Mouse (Mus musculus) retina, postnatal 1 day (tissue): ENCODE results near the gene Foxi3.

Experiments
- DNase-seq: peaks from one replicate; pipeline ENCODE4 v3.0.0-alpha.2; 2012

The Foxi3 gene

DNA sequence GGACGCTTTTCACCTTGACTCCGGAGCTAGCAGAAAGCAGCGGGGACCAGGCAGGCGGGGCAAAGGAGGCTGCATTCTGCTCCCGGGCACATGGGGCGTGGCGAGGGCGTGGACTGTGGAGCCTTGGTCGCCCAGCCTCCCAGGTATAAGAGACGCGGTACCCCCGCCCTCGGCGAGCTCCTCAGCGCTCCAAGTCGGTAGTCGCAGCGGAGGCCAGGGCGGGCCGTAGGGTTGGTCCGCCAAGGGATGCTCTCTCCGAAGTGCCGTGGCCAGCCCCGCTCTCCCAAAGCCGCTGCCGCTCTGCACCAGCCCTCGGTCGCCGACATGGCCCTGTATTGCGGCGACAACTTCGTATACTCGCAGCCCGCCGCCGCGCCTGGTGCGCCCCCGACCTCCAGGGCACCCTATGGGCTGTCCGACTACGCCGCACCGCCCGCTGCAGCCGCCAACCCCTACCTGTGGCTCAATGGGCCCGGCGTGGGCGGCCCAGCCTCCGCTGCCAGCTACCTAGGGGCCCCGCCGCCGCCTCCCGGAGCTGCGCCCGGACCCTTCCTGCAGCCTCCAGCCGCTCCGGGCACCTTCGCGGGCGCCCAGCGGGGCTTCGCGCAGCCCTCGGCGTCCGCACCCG is at the start of gene Foxi3:
TSS of gene Foxi3 (plus strand) at position 247 of the 628 bp plus-strand sequence.
- peak; percentile 88 for DNase-seq

DNA sequence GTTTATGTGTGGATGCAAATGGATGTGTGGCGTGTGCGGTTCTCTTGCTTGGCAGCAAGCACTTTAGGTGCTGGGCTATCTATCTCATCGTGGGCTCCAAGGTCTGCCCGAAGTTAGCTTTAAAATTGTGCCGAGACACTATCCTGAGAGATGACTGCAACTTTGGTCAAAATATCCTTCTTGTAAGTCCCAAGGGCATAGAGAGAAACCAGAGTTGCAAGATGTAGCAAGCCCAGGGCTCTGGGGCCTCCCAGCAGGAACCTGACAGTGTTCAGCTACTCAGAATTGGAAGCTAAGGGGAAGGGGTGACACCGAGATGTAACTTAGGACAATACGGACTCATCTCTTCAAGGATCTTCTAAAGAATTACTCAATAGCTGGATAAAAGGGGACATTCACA is 46.8 kb upstream of the Foxi3 start:
- DNase-seq: no peak

DNA sequence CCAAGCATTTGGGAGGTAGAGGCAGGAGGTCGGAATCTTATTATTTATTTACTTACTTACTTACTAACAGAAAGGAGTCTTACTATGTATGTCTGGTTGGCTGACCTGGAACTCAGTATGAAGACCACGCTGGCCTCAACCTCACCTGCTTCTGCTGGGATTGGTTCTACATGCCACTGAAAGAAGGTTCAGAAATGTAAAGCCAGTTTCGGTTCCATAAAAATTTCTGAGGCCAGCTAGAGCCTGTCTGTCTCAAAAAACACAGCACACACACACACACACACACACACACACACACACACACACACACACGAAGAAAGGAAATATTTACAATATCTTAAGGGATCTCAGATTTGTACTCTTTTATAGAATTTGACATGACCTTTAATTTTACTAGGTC is 46.0 kb upstream of the Foxi3 start:
- DNase-seq: no peak

DNA sequence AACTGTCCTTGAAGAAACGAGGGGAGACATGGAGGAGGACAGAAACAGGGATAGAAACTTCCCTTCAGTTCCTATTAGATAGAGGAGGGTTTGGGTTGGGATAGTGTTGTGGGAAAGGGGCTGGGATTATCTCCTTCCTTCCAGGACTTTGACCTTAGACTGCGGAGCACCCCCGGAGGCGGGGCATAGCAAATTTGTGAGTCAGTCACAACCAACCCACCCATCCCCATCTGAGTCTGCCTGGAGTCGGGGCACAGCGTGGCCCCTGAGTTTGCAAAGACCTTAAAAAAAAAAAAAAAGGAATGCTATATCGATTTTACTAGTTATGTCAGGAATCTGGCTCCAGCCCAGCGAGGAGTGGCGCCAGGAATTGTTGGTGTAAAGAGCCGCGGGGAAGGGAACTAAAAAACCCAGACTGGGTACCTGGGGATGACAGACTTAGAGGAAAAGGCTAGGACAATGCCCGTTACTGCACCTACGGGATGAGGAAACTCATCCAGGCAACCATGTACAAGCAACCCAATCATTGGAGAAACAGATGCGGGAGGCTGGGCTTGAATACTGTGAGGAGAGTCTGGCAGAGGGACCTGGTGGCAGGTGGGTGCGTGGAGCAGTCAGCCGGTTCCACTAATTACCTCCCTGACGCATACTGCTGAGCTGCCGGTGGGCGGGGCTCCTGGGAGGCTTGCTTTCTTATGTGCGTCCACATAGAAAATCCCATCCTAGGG is 44.5 kb upstream of the Foxi3 start:
- peak; percentile 34 for DNase-seq

DNA sequence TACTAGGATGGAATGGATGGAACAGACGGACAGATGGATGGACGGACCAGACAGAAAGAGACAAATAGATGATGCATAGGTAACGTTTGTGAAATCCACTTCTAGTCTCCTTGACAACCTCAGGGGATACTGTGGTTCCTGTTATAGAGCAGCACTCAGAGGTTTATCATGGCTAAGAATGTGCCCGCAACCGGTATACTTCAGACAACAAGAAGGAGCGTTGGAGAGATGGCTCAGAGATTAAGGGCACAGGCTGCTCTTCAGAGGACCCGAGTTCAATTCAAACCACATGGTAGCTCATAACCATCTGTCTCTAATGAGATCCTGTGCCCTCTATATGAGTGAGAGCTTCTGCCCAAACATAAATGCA is 44.0 kb upstream of the Foxi3 start:
- DNase-seq: no peak

DNA sequence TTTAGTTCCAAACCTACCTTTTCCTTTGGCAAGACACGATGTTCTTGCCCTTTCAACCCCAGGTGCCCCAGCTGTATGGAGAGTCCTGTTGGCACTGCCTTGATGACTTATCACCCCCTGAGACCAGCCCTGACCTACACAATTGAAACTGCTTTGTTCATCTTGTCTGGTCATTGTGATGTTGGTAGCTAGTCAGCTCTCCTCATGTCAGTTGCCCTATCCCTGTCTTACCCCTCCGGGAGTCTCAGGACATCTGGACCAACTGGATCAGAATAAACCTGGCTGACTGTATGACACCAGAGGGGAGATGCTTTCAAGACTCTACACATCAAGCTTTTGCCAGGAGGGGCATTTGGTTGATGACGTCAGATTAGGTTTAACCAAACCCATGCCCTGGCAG is 37.5 kb upstream of the Foxi3 start, which contains the start of gene Tex37:
TSS of gene Tex37 (minus strand) at position 101 of the 400 bp plus-strand sequence.
- no peak for DNase-seq

DNA sequence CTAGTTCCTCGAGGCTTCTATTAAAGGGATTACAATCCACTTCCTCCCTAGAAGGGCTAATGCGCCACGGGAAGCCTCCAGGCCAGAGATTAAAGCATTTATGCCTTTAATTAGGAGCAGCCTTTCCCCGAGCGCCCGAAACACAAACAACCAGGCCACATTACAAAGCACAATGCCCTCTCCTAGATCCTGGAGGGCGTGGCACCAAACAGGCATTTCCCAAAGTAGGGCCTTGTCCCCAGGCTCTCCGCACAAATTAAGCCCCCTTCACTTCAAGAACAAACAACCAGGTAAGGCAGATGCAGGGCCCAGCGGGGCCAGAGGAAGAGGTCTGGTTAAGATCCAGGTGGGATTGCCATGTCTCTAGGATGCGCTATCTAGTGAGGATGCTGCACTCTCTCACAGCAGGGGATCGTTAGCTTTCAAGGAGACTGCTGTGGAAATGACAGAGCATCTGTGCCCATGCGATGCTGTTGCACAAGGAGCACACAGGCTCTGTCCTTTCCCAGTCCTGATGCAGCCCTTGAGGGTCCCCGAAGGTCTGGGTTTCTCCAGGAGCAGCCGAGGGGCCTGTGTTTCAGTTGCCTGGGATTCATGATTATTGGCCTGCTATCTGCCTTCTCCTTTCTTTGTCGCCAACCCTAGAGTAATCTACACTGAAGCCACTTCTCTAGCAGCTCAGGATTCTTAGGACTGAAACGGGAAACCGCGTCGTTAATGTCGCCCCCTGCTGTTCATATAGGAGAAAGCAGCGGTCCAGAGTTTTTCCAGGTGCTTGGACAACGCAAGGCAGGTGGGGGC is 34.9 kb upstream of the Foxi3 start:
- DNase-seq: peak; percentile 88

DNA sequence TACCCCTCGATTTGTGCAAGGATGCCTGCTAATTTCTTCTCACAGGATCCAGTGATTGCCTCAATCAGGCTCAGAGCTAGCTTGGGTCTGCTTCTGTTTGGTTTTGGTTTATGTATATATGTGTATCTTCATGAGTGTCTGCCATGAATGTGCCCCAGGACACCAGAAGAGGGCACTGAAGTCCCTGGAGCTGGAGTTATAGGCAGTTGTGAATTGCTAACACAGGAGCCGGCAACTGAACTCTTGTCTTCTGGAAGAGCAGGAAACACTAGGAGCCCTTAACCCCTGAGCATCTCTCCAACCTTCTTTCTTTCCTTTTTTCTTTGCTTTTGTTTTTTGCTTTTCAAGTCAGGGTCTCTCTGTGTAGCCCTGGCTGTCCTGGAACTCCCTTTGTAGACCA is 24.5 kb upstream of the Foxi3 start:
- DNase-seq: no peak

DNA sequence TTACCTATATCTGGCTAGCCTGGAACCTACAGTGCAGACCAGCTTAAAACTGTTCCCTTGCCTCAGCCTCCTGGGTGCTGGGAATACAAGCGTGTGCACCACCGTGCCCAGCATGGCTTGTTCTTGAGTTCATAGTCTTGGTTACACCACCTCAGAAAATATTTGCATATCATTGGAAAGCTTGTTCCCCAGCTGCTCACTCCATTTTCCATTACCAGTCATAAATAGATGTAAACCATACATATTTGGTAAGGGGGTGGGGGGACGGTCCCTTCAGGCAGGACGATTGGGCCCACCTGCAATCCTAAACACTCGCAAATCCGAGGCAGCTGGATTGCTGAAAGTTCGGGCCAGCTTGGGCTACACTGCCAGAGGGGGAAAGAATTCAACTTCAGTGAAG is 3.1 kb upstream of the Foxi3 start:
- DNase-seq: no peak

DNA sequence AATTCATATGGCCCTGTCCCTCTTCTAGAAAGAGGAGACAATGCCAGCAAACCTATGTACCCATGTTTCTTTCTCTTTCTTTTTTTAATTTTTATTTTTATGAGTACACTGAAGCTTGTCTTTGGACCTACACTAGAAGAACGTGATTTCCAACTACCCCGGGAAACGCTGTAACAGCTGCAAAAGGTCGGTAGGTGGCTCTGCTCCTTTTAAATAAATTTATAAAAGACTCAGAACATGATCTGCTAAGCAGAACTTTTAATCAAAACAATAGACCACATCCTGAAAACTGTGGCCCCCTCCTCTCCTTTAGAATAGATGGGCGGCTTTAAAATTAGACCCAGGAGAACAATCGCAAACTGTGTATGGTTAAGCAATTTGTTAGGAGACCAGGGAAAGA is 2.3 kb upstream of the Foxi3 start:
- peak; percentile 66 for DNase-seq

DNA sequence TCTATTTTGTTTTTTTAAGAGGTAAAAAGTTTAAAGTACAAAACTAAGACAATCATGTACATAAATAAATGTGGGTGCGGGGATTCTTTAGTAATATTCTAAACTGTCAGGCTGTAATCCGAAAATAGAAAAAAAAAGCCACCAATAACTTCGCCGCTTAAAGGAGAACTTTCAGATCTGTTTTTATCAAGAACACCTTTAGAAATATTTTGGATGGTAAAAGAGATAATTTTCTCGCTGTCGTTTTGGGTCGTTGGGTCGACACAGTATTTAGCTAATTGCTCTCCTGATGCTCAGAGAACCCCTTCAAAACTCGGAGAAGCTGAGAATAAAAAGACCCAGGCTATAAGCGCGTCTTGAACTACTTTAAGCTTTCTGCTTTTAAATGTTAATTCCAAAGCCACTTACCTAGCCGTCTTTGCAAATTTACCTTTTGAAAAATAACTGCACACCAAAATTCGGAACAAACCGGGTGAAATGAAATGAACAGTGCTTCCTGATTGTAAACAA is 985 bp upstream of the Foxi3 start:
- DNase-seq: no peak

DNA sequence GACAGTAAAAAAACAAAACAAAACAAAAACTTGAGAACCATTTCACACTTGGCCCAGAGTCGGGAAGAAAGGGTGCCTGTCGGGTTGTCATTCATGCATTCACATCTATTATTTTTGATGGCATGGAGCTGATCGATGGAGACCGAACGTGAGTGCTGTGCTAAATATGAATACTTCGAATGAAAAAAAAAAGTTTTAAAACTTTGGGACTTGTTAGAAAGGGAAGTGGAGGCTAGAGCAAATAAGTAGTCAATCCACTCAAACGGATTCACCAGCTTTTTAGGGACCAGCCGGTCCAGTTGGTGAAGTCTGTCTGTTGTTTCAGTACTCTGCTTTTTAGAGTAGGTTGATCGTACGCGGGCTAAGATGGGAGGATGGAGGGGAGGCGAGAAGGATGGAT is 490 bp upstream of the Foxi3 start:
- DNase-seq: no peak

DNA sequence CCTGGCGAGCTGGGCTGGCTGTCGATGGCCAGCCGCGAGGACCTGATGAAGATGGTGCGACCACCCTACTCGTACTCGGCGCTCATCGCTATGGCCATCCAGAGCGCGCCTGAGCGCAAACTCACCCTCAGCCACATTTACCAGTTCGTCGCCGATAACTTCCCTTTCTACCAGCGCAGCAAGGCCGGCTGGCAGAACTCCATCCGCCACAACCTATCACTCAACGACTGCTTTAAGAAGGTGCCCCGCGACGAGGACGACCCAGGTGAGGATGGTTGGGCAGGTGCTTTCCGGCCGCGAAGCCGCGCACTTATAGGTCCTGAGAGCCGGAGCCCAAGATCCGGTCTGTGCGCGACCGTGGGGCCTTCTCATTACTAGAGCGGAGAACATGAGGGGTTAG is 605 bp downstream of the Foxi3 start:
- DNase-seq: peak; percentile 49

DNA sequence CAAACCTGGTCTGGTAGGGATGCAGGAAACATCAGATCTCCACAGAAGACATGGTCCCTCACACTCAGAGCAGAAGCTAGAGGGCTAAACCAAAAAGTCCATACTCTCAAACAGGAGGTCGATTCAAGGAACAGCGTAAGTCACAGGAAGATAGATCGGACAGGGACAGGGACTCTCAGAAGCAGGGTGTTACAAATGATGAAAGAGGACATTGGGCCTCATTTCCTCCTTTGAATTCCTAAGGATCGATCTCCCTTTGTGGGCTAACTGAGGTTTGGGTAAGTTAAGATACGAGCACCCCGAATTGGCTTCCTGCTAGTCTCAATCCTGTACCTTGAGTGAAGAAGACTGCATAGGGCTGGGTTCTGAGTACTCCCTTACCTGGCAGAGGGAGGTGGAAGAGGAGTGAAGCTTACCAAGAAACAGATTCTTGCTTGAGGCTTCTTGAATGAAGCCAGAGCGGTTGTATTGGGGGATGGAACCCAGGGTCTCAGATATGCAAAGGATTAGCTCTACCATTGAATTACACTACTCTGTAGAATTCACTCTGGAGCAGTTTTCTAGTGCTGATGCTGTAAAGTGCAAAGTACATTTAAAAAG is 1.1 kb downstream of the Foxi3 start:
- DNase-seq: no peak

DNA sequence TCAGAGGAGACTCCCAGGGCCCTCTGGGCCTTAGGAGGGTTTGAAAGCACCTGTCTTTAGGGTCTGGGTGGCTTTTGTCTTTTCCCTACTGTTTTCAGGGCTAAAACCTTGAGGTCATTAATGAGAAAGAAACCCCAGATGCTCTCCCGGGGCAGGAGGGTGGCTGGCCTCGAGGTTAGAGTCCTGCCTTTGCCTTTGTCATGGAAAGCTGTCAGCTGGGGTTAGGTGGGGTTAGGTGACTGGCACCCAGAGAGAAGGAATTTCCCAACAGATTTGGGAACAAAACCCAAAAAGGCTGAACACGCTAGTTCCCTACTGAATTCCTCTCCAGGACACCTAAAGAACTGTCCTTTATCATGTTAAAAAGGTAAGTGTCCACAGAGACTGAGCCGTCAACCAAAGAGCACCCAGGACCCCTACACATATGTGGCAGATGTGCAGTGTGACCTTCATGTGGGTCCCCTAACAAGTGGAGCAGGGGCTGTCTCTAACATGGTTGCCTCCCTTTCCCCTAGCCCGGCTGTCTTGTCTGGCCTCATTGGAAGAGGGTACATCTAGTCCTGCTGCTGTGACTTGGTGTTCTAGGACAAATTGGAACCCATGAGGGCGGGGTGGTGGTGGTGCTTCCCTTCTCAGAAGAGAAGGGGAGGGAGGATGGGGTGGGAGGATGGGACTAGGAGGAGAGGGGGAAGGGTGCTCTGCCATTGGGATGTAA is 7.9 kb downstream of the Foxi3 start:
- no peak for DNase-seq

DNA sequence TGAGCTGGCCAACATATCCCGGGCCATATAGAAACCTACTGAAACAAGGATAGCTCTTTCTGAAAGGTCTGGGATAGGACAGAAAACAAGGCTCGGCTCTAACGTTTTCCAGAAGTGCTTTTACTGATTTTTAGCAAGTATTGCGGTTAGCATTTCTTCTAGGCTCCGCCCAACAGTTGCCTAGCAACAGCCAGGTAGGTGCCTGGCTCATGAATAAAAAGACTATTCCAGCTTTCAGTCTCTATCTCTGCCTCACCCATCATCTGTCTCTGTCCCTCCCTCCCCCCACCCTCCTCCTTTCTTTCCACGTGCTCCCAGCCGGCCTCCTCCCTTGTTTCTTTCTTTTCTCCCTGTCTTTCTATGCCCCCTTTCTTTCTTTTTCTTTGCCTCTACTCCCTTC is 9.4 kb downstream of the Foxi3 start:
- DNase-seq: no peak

DNA sequence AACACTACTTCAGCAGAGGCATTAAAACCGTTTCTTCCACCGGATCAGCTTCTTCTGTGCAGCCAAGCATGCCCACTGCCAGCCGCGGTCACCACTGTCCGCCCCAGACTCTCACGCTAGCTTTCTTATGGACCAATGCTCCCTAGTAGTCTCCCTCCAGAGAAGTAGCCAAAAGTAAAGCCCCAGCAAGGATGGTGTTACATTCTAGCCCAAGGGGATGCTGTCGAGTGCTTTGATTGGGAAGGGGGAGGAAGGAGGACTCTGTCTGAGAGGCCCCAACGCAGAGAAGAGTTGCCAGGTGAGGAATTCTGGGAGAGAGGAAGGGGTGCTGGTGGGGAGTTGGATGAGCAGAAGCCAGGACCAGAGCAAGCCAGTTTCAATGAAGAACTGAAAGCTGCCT is 11.1 kb downstream of the Foxi3 start:
- peak; percentile 69 for DNase-seq

DNA sequence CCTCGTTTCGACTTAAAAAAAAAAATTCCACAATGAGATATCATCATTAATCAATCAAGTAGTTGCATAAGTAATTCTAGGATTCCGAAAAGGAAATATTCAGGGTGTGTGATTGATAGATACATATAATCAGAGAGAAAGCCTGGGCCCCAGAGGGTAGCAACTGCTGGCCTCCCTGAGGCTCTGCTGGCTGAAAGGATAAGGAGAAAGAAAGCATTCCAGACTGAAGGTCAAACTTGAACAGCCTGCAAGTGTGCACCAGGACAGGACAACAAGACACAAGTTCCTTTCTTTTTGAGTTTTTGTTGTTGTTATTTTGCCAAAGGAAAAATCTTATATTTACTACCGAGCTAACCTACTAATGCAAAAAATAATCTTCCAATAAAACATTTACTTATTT is 12.0 kb downstream of the Foxi3 start:
- no peak for DNase-seq

DNA sequence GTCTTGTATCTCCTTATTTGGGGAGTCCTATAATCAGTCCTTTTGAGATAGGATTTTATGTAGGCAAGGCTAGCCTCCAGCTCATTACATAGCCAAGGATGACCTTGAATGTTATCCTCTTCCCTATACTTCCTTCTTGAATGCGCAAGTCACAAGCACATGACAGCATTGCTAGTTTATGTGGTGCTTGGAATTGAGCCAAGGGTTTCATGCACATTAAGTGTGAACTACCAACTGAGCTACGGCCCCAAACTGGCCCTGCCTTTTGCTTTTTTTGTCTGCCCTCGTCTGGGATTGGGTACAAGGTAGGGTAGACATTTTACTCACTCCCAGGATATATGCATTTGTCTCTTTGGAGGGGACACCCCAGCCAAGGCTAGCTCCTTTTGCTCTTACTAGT is 16.7 kb downstream of the Foxi3 start:
- no peak for DNase-seq

DNA sequence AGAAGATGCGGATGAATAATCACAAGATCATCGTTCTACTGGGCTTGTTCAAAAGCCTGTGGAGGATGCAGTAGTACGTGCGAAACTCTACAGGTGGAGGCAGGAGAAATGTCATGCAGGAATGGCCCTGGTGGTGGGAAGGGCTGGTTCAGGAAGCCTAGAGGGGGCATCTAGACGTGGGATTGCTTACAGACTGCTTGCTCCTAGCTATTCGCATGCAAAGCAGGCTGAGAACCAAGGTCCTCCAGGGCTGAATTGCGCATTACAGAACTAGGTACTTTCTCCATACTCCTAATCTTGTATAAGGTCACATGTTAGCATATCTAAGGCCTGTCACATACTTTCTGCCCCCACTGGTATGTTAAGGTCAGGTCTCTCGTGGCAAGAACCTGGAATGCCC is 24.7 kb downstream of the Foxi3 start:
- DNase-seq: no peak

DNA sequence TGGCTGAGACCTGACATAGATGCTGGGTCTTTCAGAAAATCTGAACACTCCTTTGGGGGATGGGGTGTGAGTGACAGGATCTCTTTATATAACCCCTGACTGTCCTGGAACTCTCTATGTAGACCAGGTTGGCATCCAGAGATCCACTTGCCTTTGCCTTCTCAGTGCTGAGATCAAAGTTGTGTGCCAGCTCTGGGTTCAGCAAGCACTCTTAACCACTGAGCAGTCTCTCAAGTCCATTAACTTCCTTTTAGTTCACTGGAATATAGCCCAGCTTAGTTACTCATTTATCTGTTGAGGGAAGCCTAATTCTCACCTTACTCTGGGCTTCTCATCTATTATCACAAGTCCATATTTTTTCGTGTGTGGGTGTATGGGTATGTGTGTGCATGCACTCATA is 26.1 kb downstream of the Foxi3 start:
- no peak for DNase-seq

DNA sequence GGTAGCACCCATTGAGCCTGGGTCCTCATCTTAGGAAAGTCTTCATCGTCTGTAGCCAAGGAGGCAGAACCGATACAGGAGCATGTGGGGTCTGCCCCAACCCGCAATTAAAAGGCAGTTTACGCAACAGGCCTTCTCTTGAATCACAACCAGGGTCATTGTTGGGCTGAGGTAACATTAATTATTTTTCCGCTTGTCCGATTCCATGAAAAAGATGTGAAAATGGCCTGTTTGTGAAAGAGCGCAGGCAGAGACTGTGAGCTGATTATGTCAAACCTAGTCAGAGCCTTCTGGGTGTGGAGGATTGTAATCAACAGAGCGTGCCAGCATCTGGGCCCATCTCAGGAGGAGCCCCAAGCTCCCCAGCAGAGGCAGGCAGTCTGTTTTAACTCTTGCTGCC is 30.4 kb downstream of the Foxi3 start:
- DNase-seq: peak; percentile 98
